Mouse (Mus musculus): ENCODE results near the gene Atp5j2. TPM values are rescaled to one million over a fixed set of nuclear protein-coding genes. Genes with fewer than 3 reads are reported as not detected.

The Atp5j2 gene
- total RNA-seq, 2 experiments from 2014 or later = 130 to 371 TPM

Other genes starting within 250 kb of the Atp5j2 start
- gene Smurf1, start 226.2 kb downstream of the Atp5j2 start, total RNA-seq (2015) = 2.7 and 3.5 TPM in 2 replicates
- gene Smurf1, start 226.2 kb downstream of the Atp5j2 start, total RNA-seq (2017) = 2.8 and 4.1 TPM in 2 replicates
- not detected in 2 replicates for gene Gm4871, start 159.3 kb downstream of the Atp5j2 start, total RNA-seq (2015)
- gene Gm4871, start 159.3 kb downstream of the Atp5j2 start, total RNA-seq (2017) = not detected in 2 replicates
- gene 1700018F24Rik, start 149.1 kb downstream of the Atp5j2 start, total RNA-seq (2015) = not detected in 2 replicates
- not detected in 2 replicates for gene 1700018F24Rik, start 149.1 kb downstream of the Atp5j2 start, total RNA-seq (2017)
- gene Arpc1a, start 108.2 kb downstream of the Atp5j2 start, total RNA-seq (2015) = 72.3 and 79.9 TPM in 2 replicates
- 47.7 and 51.2 TPM in 2 replicates for gene Arpc1a, start 108.2 kb downstream of the Atp5j2 start, total RNA-seq (2017)
- gene Kpna7, start 108.0 kb downstream of the Atp5j2 start, total RNA-seq (2015) = not detected in 2 replicates
- gene Kpna7, start 108.0 kb downstream of the Atp5j2 start, total RNA-seq (2017) = not detected in 2 replicates
- 252 and 253 TPM in 2 replicates for gene Arpc1b, start 77.8 kb downstream of the Atp5j2 start, total RNA-seq (2015)
- 169 and 205 TPM in 2 replicates for gene Arpc1b, start 77.8 kb downstream of the Atp5j2 start, total RNA-seq (2017)
- 61.3 and 66.9 TPM in 2 replicates for gene Pdap1, start 51.8 kb downstream of the Atp5j2 start, total RNA-seq (2015)
- gene Pdap1, start 51.8 kb downstream of the Atp5j2 start, total RNA-seq (2017) = 152 and 264 TPM in 2 replicates
- gene Bud31, start 51.7 kb downstream of the Atp5j2 start, total RNA-seq (2015) = 164 and 217 TPM in 2 replicates
- gene Bud31, start 51.7 kb downstream of the Atp5j2 start, total RNA-seq (2017) = 218 and 231 TPM in 2 replicates
- gene Ptcd1, start 25.0 kb downstream of the Atp5j2 start, total RNA-seq (2015) = 7.3 and 7.7 TPM in 2 replicates
- gene Ptcd1, start 25.0 kb downstream of the Atp5j2 start, total RNA-seq (2017) = 12.0 and 14.3 TPM in 2 replicates
- gene Cpsf4, start 24.8 kb downstream of the Atp5j2 start, total RNA-seq (2015) = 20.6 and 22.3 TPM in 2 replicates
- gene Cpsf4, start 24.8 kb downstream of the Atp5j2 start, total RNA-seq (2017) = 37.8 and 43.8 TPM in 2 replicates
- gene Zkscan14, start 9.8 kb upstream of the Atp5j2 start, total RNA-seq (2015) = 9.2 and 9.9 TPM in 2 replicates
- gene Zkscan14, start 9.8 kb upstream of the Atp5j2 start, total RNA-seq (2017) = 27.6 and 30.1 TPM in 2 replicates
- gene Zkscan5, start 12.5 kb upstream of the Atp5j2 start, total RNA-seq (2015) = 4.6 and 5.2 TPM in 2 replicates
- 5.7 and 7.6 TPM in 2 replicates for gene Zkscan5, start 12.5 kb upstream of the Atp5j2 start, total RNA-seq (2017)
- 39.7 and 45.3 TPM in 2 replicates for gene Zfp655, start 39.7 kb upstream of the Atp5j2 start, total RNA-seq (2015)
- gene Zfp655, start 39.7 kb upstream of the Atp5j2 start, total RNA-seq (2017) = 28.8 and 34.3 TPM in 2 replicates
- 7.4 and 7.5 TPM in 2 replicates for gene Zscan25, start 88.4 kb upstream of the Atp5j2 start, total RNA-seq (2015)
- 5.2 and 9.3 TPM in 2 replicates for gene Zscan25, start 88.4 kb upstream of the Atp5j2 start, total RNA-seq (2017)
- gene Cyp3a57, start 153.2 kb upstream of the Atp5j2 start, total RNA-seq (2015) = not detected in 2 replicates
- not detected in 2 replicates for gene Cyp3a57, start 153.2 kb upstream of the Atp5j2 start, total RNA-seq (2017)